Mouse (Mus musculus) Patski (cell line): ENCODE results near the gene Plau. TPM values are rescaled to one million over a fixed set of nuclear protein-coding genes. Genes with fewer than 3 reads are reported as not detected.

Source experiments
- ATAC-seq: fragments of 100-300 bp; one replicate; pipeline ENCODE4 v1.8.0; 2021
- CTCF ChIA-PET: fragments of 350-600 bp; sonication (Branson Sonifier 250); formaldehyde crosslinking; loops from one replicate; lab custom pipeline; 2022; ENCODE audit warnings: inconsistent platforms; lab: Charles Lee
- POLR2A ChIA-PET: fragments of 350-600 bp; sonication (Branson Sonifier 250); formaldehyde crosslinking; loops from one replicate; lab custom pipeline; 2022; ENCODE audit warnings: antibody characterized with exemption, inconsistent platforms; lab: Charles Lee
- DNase-seq: peaks from one replicate; pipeline ENCODE4 v3.0.0-alpha.2; 2011; ENCODE audit warnings: low read depth, low spot score
- H3K27me3 ChIP-seq: fragments of 371-371 bp; one replicate; pipeline ENCODE4 v1.5.1; 2021
- CTCF ChIP-seq: fragments of 100-300 bp; IDR thresholded peaks from one replicate; pipeline ENCODE4 v1.5.1; 2021
- in situ Hi-C: fragments of 300-500 bp; cut with MboI; formaldehyde crosslinking; loops from 3 replicates; pipeline ENCODE4 v1.11.1; 2018; ENCODE audit warnings: low pct_unique_long_range_greater_than_20kb, mixed read lengths
- polyA plus RNA-seq: library from polyadenylated mRNA; unstranded; gene quantifications from one replicate; pipeline ENCODE4 v1.2.3, GENCODE M21; 2021

The Plau gene
- 88.3 TPM for polyA plus RNA-seq

- DNase-seq, result no peak
- CTCF ChIA-PET, result no interaction called here
These were observed at the start of gene Plau for GRCm38 (mm10) chr14:20836171-20836904. Plau (plus strand) TSS chr14:20836660.

DNA sequence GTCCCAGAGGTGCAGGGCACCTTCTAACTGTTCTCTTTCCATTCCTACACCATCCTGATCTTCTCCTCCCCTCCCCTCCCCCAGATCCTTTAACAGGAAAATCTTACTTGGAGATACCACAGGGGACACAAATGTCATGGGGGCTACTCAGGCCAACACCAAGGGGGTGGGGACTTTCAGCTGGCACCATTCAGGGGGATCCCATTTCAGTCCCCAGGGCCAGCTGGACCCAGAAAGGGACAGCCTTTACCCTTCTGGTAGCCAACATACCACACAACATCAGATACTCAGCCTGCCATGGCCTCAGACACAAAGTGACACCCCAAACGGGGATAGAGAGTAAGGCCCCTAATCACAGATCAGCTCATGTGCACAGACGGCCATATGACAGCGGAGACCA, 48.3 kb upstream of the Plau start:
- no peaks in the 10 kb centered on the region for H3K27me3 ChIP-seq
- no peak for TF ChIP-seq CTCF
- POLR2A ChIA-PET, result interaction anchor here (1.1 kb wide), 1 partner anchor 9 kb away, joined by 3 read pairs; no protein-coding TSS in a partner anchor
- ATAC-seq, result no peak
- in situ Hi-C loops, result no loop called here
- CTCF ChIA-PET, result no interaction called here
- DNase-seq, result no peak

More at GRCm38 (mm10) chr14:20836171-20836904, at the start of gene Plau:
- in situ Hi-C loops, result loop anchor here (5.0 kb wide), 2 partner anchors 34 to 36 kb away; no protein-coding TSS in a partner anchor
- POLR2A ChIA-PET, result interaction anchor here (0.6 to 1.0 kb wide), 6 partner anchors 26 to 192 kb away, joined by 3 to 7 read pairs (median 4); no protein-coding TSS in a partner anchor
- peak; percentile 15 for TF ChIP-seq CTCF
- H3K27me3 ChIP-seq, result no peaks in the 10 kb centered on the region
- peak; percentile 68 for ATAC-seq

- CTCF ChIA-PET, result interaction anchor here (1.4 kb wide), 1 partner anchor 10 kb away, joined by 3 read pairs; no protein-coding TSS in a partner anchor
- TF ChIP-seq CTCF, result no peak
- POLR2A ChIA-PET, result no interaction called here
- no peaks in the 10 kb centered on the region for H3K27me3 ChIP-seq
- in situ Hi-C loops, result no loop called here
- ATAC-seq (no peak), DNase-seq (no peak)
These were observed 46.9 kb upstream of the Plau start for GRCm38 (mm10) chr14:20789593-20789992.

DNA sequence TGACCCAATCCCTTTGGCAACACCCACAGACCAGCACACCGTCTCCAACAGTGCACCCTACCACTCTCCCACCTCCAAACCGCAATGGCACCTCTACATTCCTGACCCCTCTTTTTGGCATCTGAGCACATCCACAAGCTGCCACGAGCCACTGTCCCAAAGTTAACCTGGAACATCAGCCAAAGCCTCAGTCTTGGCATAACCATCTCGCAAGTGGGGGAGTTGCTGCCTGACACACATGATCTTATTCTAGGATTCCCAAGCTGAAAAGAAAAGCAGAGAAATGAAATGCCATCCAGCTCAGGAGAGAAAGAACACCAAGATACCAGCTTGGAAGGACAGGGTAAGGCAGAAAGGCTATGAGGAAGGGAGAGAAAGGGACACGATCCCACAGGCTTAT, 46.0 kb upstream of the Plau start:
- H3K27me3 ChIP-seq, result no peaks in the 10 kb centered on the region
- no peak for DNase-seq
- ATAC-seq, result no peak
- TF ChIP-seq CTCF, result no peak
- ChIA-PET POLR2A (no interaction called here), CTCF (interaction anchor here (1.4 kb wide), 1 partner anchor 9 kb away, joined by 3 read pairs; no protein-coding TSS in a partner anchor)
- in situ Hi-C loops, result no loop called here

DNA sequence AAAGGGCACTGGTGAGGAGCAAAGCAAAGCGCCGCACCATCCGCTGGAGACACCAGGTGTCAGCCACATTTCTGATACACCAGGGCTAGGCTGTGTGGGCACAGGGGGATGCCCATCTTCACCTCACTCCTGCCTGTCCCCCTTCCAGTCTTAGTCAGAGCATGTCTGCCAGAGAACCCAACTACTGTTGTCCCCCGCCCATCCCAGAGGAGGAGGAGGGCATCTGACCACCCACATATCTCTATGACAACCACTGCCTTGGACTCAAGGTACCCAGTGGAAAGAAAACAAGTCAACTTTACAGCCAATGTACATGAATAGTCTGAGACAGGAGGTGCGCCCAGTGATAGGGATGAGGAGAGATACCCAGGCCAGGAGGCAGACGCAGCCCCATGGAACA, 45.5 kb upstream of the Plau start:
- DNase-seq, result no peak
- in situ Hi-C loops, result no loop called here
- ChIA-PET POLR2A (no interaction called here), CTCF (no interaction called here)
- TF ChIP-seq CTCF, result no peak
- no peaks in the 10 kb centered on the region for H3K27me3 ChIP-seq
- no peak for ATAC-seq

- ATAC-seq (no peak), DNase-seq (no peak)
- in situ Hi-C loops, result no loop called here
- no peaks in the 10 kb centered on the region for H3K27me3 ChIP-seq
- ChIA-PET CTCF (no interaction called here), POLR2A (no interaction called here)
- TF ChIP-seq CTCF, result no peak
These were observed 44.8 kb upstream of the Plau start for GRCm38 (mm10) chr14:20791511-20792242.

DNA sequence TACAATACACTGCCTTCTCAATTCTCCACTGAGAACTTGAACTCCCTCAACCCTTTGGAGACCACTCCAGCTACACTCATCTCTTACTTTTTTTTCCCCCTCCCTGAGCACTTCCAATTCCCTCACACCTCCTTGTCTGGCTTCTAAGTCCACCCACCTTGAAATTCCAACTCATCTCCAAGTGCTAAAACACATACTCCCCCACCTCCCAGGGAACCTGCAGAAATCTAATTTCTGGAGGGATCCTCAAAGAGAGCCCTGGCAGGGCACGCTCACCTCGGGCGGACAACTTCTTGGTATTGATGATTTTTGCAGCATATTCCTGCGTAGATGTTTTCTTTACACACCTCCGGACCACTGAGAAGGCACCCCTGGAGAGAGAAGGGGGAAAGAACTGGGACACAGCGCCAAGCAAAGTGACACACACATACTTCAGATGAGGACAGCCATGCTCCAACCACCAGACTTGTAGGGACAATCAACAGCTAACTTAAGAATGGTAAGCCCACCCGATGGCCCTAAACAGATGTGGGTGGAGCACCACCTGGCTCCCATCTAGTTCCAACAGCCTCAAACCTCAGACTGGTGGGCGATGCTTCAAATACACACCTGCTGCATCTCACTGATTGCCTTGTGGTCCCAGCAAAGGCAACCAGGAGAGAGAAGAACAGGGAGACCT, 44.1 kb upstream of the Plau start:
- no peak for TF ChIP-seq CTCF
- POLR2A ChIA-PET, result interaction anchor here (0.6 kb wide), 1 partner anchor 201 kb away, joined by 8 read pairs; no protein-coding TSS in a partner anchor
- DNase-seq, result no peak
- no peaks in the 10 kb centered on the region for H3K27me3 ChIP-seq
- ATAC-seq, result no peak
- in situ Hi-C loops, result no loop called here
- CTCF ChIA-PET, result no interaction called here

DNA sequence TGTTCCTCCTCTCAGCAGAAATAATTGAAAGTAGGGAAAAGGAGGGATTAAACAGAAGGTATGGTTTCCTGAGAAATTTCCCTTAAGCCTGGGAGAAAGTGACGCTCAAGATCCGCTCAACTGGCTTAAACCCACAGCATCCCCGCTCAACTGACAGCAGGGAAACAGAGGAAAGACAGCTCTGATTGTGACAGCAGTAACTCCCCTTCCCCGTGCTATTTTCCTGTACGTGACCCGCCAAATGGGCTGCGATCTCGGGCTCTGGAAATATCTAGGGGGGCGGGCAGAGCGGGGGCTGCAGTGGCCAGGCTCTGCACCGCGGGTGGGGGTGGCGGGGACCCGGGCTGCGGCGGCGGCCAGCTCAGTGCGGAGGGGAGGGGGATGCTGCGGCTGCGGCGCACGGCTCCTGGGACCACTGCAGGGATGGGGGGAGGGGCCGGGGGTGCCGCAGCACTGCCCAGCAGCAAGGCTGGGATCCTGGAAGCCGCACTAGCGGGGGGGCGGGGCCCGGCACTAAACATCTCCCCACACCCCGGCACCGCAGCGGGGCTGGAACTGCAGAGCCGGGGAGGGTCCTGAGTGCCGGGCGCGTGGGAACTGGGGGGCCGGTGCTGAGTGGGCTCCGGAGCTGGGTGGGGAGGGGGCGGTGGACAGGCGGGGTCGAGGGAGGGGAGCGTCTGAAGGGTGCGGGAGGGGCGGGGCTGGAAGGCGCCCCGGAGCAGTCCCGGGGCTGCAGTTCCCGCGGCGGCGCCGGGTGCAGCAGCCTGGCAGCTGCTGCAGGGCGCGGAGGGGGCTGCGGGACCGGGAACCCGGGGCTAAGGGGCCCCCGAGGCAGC, 43.3 kb upstream of the Plau start:
- ChIA-PET POLR2A (interaction anchor here (0.6 to 2.0 kb wide), 4 partner anchors 8 to 200 kb away, joined by 3 to 8 read pairs (median 6); partner anchors contain the start of gene Zswim8), CTCF (interaction anchor here (1.4 kb wide), 1 partner anchor 15 kb away, joined by 3 read pairs; no protein-coding TSS in a partner anchor)
- DNase-seq (no peak), ATAC-seq (peak; percentile 3)
- no peaks in the 10 kb centered on the region for H3K27me3 ChIP-seq
- TF ChIP-seq CTCF, result no peak
- in situ Hi-C loops, result no loop called here

DNA sequence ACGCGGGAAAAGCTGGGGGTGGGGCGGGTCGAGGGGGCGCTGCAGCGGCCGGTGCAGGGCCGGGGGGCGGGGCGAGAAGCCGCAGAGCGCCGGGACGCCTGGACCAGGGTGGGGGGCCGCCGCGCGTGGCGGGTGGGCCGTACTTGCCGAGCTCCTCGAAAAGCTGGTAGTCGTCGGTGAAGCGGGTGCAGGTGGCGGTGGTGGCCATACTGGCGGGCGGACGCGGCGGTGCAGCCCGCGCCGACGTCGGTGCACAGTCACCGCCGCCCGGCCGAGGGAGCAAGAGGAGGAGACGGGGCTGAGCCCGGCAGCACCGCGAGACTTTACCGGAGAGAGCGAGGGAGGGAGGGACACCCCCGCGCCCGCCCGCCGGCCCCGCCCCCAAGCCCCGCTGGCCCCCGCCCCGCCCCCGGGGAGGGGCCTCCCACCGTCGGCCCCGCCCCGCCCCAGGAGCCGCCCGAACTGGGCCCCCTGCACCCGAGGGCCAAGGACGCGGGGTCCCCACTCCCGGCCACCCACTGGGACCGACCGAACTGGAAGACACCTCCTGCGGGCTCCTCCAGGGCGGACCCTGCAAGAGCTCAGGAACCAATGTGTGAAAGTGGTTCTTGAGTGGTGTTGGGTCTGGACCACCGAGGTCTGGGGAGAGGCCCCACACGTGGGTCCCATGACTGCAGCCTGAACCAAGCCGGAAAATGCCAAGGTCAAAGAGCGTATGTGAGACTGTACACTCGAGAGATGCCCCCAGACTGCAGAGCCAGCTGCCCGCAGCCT, 42.5 kb upstream of the Plau start, which contains the start of gene Camk2g:
Camk2g (minus strand) TSS at position 331 of the 774 bp plus-strand sequence.
- ChIA-PET CTCF (interaction anchor here (0.9 to 2.2 kb wide), 5 partner anchors 16 to 96 kb away, joined by 3 to 8 read pairs (median 5); no protein-coding TSS in a partner anchor), POLR2A (interaction anchor here (1.2 to 2.0 kb wide), 3 partner anchors 9 to 86 kb away, joined by 3 to 7 read pairs (median 5); partner anchors contain the start of gene Zswim8)
- peak; percentile 84 for ATAC-seq

More for the DNA sequence above, 42.5 kb upstream of the Plau start, which contains the start of gene Camk2g:
- DNase-seq, result no peak
- no peaks in the 10 kb centered on the region for H3K27me3 ChIP-seq
- no peak for TF ChIP-seq CTCF
- in situ Hi-C loops, result no loop called here
